Mouse (Mus musculus) kidney, adult 2 months (tissue): Measurements from ENCODE around the gene Cp.

Source experiments
- CTCF ChIP-seq: fragments of 200-500 bp; conservative IDR thresholded peaks from 2 replicates; pipeline ENCODE4 v1.5.1; 2011; ENCODE audit warnings: low read depth, mild to moderate bottlenecking, control low read depth, low read length, moderate library complexity, mixed read lengths; ENCODE audit not compliant: insufficient read depth, insufficient read length
- POLR2A ChIP-seq: fragments of 200-500 bp; IDR thresholded peaks from one replicate; pipeline ENCODE4 v1.6.1; 2011; ENCODE audit warnings: low read depth, low read length, control low read depth

- no peak for TF ChIP-seq CTCF
- no peak for TF ChIP-seq POLR2A
These were observed 48.8 kb downstream of the Cp start for GRCm38 (mm10) chr3:20005611-20006010.
